In genomic region chr1:42713104-42713932, GRCm38 (mm10) we compare ENCODE assay signal across 8 mouse cellular contexts. TPM values are rescaled to one million over a fixed set of nuclear protein-coding genes. Genes with fewer than 3 reads are reported as not detected.
A peak's percentile ranks its signal among the peaks of the same experiment; 100 is the strongest.
DNase-seq lines count a peak whose midpoint lies in the region; ATAC-seq and TF ChIP-seq lines count a peak whose summit lies in the region.

No protein-coding gene starts in this region.

- ATAC-seq in heart, embryonic 12.5 days (ENCODE audit: insufficient number of reproducible peaks, low FRiP score) = peak; percentile 36; the same call in 1 of the 2 replicates
- peak; percentile 62 for ATAC-seq in midbrain, embryonic 12.5 days (ENCODE audit: low FRiP score, low read depth)

- H3K27me3 ChIP-seq in heart, embryonic 12.5 days (replicated peaks) = peaks cover 77% of the 10 kb centered on the region
- peaks cover 98% of the 10 kb centered on the region for H3K27me3 ChIP-seq in forebrain, embryonic 10.5 days (ENCODE audit: poor library complexity, severe bottlenecking)
- H3K27me3 ChIP-seq in midbrain, embryonic 12.5 days = peaks cover 13% of the 10 kb centered on the region; the same call in 1 of the 2 replicates

- H3K4me2 ChIP-seq in heart, embryonic 12.5 days = peak overlapping the region; percentile 94
- peak overlapping the region; percentile 78 for H3K4me2 ChIP-seq in midbrain, embryonic 12.5 days (replicated peaks)

- peak overlapping the region; percentile 41 for H3K9ac ChIP-seq in heart, embryonic 12.5 days
- peak overlapping the region; percentile 85 for H3K9ac ChIP-seq in midbrain, embryonic 12.5 days (replicated peaks)

- H3K4me1 ChIP-seq in heart, embryonic 12.5 days (replicated peaks) = peaks cover 12% of the 10 kb centered on the region
- no peaks in the 10 kb centered on the region for H3K4me1 ChIP-seq in bone marrow macrophage, adult 2 months (ENCODE audit: control insufficient read depth, insufficient read depth, low read length)
- H3K4me1 ChIP-seq in forebrain, embryonic 10.5 days = peaks cover 68% of the 10 kb centered on the region
- peaks cover 49% of the 10 kb centered on the region for H3K4me1 ChIP-seq in midbrain, embryonic 12.5 days

- DNase-seq in heart, postnatal 4 days = no peak
- DNase-seq in forebrain, embryonic 10.5 days (ENCODE audit: extremely low spot score, low spot score) = peak; percentile 72
- peak; percentile 74 for DNase-seq in kidney, adult 18-20 months
- DNase-seq in gastrocnemius, postnatal 4 days (ENCODE audit: low spot score in 2 of 2) = no peak
- DNase-seq in urinary bladder, postnatal 14 days (ENCODE audit: low spot score) = no peak

- no peak for TF ChIP-seq CTCF in bone marrow macrophage, adult 2 months (IDR thresholded peaks at IDR 0.05; ENCODE audit: low read depth, low read length)

- H3K9me3 ChIP-seq in heart, embryonic 12.5 days (replicated peaks) = no peaks in the 10 kb centered on the region
- no peaks in the 10 kb centered on the region for H3K9me3 ChIP-seq in forebrain, embryonic 10.5 days
- no peaks in the 10 kb centered on the region for H3K9me3 ChIP-seq in midbrain, embryonic 12.5 days

- no peak for TF ChIP-seq POLR2A in bone marrow macrophage, adult 2 months (IDR thresholded peaks at IDR 0.05; ENCODE audit: borderline replicate concordance, low read depth, low read length)

- H3K36me3 ChIP-seq in heart, embryonic 12.5 days = no peaks in the 10 kb centered on the region
- peaks cover 15% of the 10 kb centered on the region; the same call in 1 of the 2 replicates for H3K36me3 ChIP-seq in forebrain, embryonic 10.5 days (replicated peaks)
- H3K36me3 ChIP-seq in midbrain, embryonic 12.5 days = no peaks in the 10 kb centered on the region

- peak overlapping the region; percentile 58 for H3K4me3 ChIP-seq in heart, embryonic 12.5 days
- H3K4me3 ChIP-seq in bone marrow macrophage, adult 2 months (ENCODE audit: insufficient read depth, low read length) = peak overlapping the region; percentile 49
- H3K4me3 ChIP-seq in forebrain, embryonic 10.5 days = peak overlapping the region; percentile 61
- peak overlapping the region; percentile 60 for H3K4me3 ChIP-seq in midbrain, embryonic 12.5 days

- H3K27ac ChIP-seq in heart, embryonic 12.5 days (ENCODE audit: poor library complexity, severe bottlenecking) = no peak overlapping the region
- H3K27ac ChIP-seq in bone marrow macrophage, adult 2 months (ENCODE audit: insufficient read depth, low read depth, low read length) = no peak overlapping the region
- H3K27ac ChIP-seq in forebrain, embryonic 10.5 days = peak overlapping the region; percentile 95
- H3K27ac ChIP-seq in midbrain, embryonic 12.5 days (replicated peaks) = peak overlapping the region; percentile 92

- WGBS in heart, embryonic 12.5 days = under 1% methylated on average over 46 of the region's 46 CpGs
- WGBS in forebrain, embryonic 10.5 days = under 1% methylated on average over 46 of the region's 46 CpGs
- under 1% methylated on average over 46 of the region's 46 CpGs for WGBS in midbrain, embryonic 12.5 days

RNA-seq across cellular contexts. Expression of gene Pou3f3, which starts 17.8 kb away (rescaled TPM):
- polyA plus RNA-seq in heart, embryonic 12.5 days (2016; fragmentation: Nextera tagmentation; extraction: Ambion mirVana) = 0.06 TPM in 2 replicates
- under 1 TPM in 1 of 2 experiments, not detected in 1; 0.02 TPM for total RNA-seq in heart, postnatal 4 days (2021)
- not detected in 2 replicates for polyA plus RNA-seq in bone marrow macrophage, adult 2 months (2012; ENCODE audit: insufficient read depth, insufficient read length, missing spikeins)
- 13.4 and 14.4 TPM in 2 replicates for polyA plus RNA-seq in forebrain, embryonic 10.5 days (2016; fragmentation: Nextera tagmentation; extraction: Ambion mirVana)
- 36.3 and 37.6 TPM in 2 replicates for polyA plus RNA-seq in midbrain, embryonic 12.5 days (2016; fragmentation: Nextera tagmentation; extraction: Ambion mirVana)
- total RNA-seq in gastrocnemius, postnatal 4 days (2021) = under 1 TPM in 1 of 2 experiments, not detected in 1; 0.05 TPM

Comparison
In these comparisons a context has a peak if more than half of its experiments do, and no peak if none do; other contexts are left out.
1. H3K27ac ChIP-seq: peak in forebrain, embryonic 10.5 days (single experiment) and midbrain, embryonic 12.5 days (single experiment); none in heart, embryonic 12.5 days (single experiment) and bone marrow macrophage, adult 2 months (single experiment).
2. DNase-seq: peak in forebrain, embryonic 10.5 days (single experiment) and kidney, adult 18-20 months (single experiment); none in heart, postnatal 4 days (single experiment), gastrocnemius, postnatal 4 days (0 of 2) and urinary bladder, postnatal 14 days (single experiment).
3. RNA of gene Pou3f3, which starts 17.8 kb away (polyA plus RNA-seq): 36.3 to 37.6 TPM in midbrain, embryonic 12.5 days and 13.4 to 14.4 TPM in forebrain, embryonic 10.5 days; 0.06 TPM in heart, embryonic 12.5 days and not detected in bone marrow macrophage, adult 2 months; every median in the first group is over 10 times any median in the second.
4. Peak in every context shown above with its lines, with median percentiles within 50 percentile points of each other: H3K4me3 ChIP-seq.